Mouse (Mus musculus) heart, embryonic 12.5 days (tissue): ENCODE data around the gene Fbxo3. TPM values are rescaled to one million over a fixed set of nuclear protein-coding genes. Genes with fewer than 3 reads are reported as not detected.
"Not testable (repeated sequence)": the region's sequence is repeated elsewhere in the genome, so short reads cannot be mapped to it uniquely, and the experiment has no call there.

ENCODE experiments used
- ATAC-seq: fragments of 200-750 bp; cut with Nextera tagmentation; 2 replicates; pipeline ENCODE4 v1.8.0; 2017; ENCODE audit warnings: moderate TSS enrichment, moderate library complexity; ENCODE audit not compliant: insufficient number of reproducible peaks, low FRiP score
- H3K27ac ChIP-seq: fragments of 300-500 bp; sonication (generic); 2 replicates; pipeline ENCODE4 v1.5.1; 2016; ENCODE audit warnings: mild to moderate bottlenecking, moderate library complexity; ENCODE audit not compliant: poor library complexity, severe bottlenecking
- H3K27me3 ChIP-seq: fragments of 300-500 bp; sonication (generic); replicated peaks from 2 replicates; pipeline ENCODE4 v1.6.1; 2016; ENCODE audit warnings: mild to moderate bottlenecking, moderate library complexity
- H3K36me3 ChIP-seq: fragments of 300-500 bp; sonication (generic); 2 replicates; pipeline ENCODE4 v1.6.1; 2016; ENCODE audit warnings: mild to moderate bottlenecking, moderate library complexity
- H3K4me1 ChIP-seq: fragments of 300-500 bp; sonication (generic); replicated peaks from 2 replicates; pipeline ENCODE4 v1.6.1; 2016; ENCODE audit warnings: mild to moderate bottlenecking
- H3K4me2 ChIP-seq: fragments of 300-500 bp; sonication (generic); 2 replicates; pipeline ENCODE4 v1.6.1; 2016; ENCODE audit warnings: mild to moderate bottlenecking, moderate library complexity
- H3K4me3 ChIP-seq: fragments of 300-500 bp; sonication (generic); 2 replicates; pipeline ENCODE4 v1.5.1; 2016; ENCODE audit warnings: mild to moderate bottlenecking
- H3K9ac ChIP-seq: fragments of 300-500 bp; sonication (generic); 2 replicates; pipeline ENCODE4 v1.6.1; 2016; ENCODE audit warnings: mild to moderate bottlenecking, moderate library complexity
- H3K9me3 ChIP-seq: fragments of 300-500 bp; sonication (generic); replicated peaks from 2 replicates; pipeline ENCODE4 v1.6.1; 2016; ENCODE audit warnings: mild to moderate bottlenecking, moderate library complexity
- WGBS: fragments of 180-500 bp; shearing (Covaris S2); methylation state at CpG from one replicate; pipeline ENCODE4 v1.1.7; 2016; 5-methylcytosine and 5-hydroxymethylcytosine counted together
- polyA plus RNA-seq: library from polyadenylated mRNA; unstranded; fragments of >200 nt; fragmentation: Nextera tagmentation; extraction: Ambion mirVana; gene quantifications from 2 replicates; pipeline ENCODE4 v1.2.1, GENCODE M21; 2016

Fbxo3 gene
- polyA plus RNA-seq, 1 experiment from 2014 or later = 46.7 TPM

DNA sequence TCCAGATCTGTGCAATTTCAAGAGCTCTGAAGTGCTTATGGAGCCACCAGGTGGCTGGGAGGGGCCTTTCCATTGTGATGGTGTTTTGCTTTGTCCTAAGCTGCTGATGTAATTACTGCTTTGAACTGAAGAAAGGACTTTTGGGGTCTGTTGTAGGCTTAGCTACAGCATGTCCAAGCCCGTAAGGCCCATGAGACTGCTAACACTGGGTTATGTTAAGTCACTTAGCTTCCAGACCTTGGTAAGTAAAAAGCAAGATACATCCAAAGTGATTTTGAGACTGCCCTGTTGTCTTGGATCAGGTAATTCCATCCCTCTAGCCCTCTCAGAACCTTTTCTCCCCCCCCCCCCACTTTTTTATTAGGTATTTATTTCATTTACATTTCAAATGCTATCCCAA is 69.3 kb downstream of the Fbxo3 start:
- ATAC-seq = peak; percentile 36; the same call in 1 of the 2 replicates
- Histone ChIP-seq H3K4me3 (peak overlapping the region; percentile 60), H3K4me1 (peaks cover 30% of the 10 kb centered on the region), H3K9ac (peak overlapping the region; percentile 31; the same call in 1 of the 2 replicates), H3K27ac (peak overlapping the region; percentile 97; the same call in 1 of the 2 replicates), H3K4me2 (peak overlapping the region; percentile 71)
- not testable (repeated sequence) for H3K36me3 ChIP-seq, H3K27me3 ChIP-seq, H3K9me3 ChIP-seq
- WGBS = 61% methylated on average over 1 of the region's 1 CpGs

DNA sequence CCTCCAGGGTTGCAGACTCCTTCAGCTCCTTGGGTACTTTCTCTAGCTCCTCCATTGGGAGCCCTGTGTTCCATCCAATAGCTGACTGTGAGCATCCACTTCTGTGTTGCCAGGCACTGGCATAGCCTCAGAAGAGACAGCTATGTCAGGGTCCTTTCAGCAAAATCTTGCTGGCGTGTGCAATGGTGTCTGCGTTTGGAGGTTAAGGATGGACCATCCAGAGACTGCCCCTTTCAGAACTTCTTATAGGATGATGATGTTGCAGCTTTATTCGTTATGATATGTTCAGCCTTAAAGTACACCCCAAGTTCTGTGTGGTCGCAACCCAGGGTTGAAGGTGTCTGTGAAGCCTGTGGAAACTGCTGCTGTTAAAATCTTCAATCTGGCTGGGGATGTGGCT is 69.9 kb downstream of the Fbxo3 start:
- H3K27ac ChIP-seq = peak overlapping the region; percentile 97
- not testable (repeated sequence) for H3K27me3 ChIP-seq, H3K9me3 ChIP-seq, ATAC-seq, H3K36me3 ChIP-seq
- H3K9ac ChIP-seq = peak overlapping the region; percentile 31; the same call in 1 of the 2 replicates
- peak overlapping the region; percentile 71 for H3K4me2 ChIP-seq
- peak overlapping the region; percentile 60 for H3K4me3 ChIP-seq
- H3K4me1 ChIP-seq = peaks cover 34% of the 10 kb centered on the region
- 78% methylated on average over 4 of the region's 4 CpGs for WGBS

DNA sequence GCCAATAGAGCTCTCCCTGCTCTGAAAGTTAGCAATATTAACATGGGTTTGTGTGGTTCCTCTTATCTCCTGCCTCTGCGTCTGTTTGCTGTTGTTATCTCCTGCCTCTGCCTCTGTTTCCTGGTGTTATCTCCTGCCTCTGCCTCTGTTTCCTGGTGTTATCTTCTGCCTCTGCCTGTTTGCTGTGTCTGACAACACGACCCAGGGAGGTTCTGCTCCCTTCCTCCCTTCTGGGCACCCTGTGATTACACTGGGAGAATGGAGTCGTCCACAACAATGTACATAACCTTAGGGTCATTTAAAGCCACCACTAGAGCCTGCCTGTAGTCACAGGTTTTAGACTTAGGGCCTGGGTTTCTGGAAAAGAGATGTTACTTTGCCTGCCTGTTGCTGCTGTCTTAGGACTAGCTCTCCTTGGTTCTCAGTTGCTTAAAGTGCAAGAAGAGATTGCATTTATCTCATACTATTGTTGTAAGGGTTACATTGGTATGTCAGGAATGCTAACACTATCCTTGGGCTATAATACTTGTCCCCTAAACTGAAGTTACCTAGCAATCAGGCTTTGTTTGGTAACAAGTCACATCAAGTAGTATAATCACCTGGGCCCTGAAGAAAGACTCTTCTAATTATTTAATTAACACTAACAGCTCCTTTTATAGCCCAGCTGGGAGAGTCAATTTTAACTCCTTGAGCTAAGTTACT is 71.2 kb downstream of the Fbxo3 start:
- Histone ChIP-seq H3K9me3 (no peaks in the 10 kb centered on the region), H3K27ac (peak overlapping the region; percentile 80), H3K36me3 (no peaks in the 10 kb centered on the region), H3K4me1 (peaks cover 45% of the 10 kb centered on the region), H3K9ac (no peak overlapping the region), H3K4me2 (peak overlapping the region; percentile 43), H3K27me3 (no peaks in the 10 kb centered on the region), H3K4me3 (0 out of 2 replicates have a peak overlapping the region, but pooled peaks have one; percentile 6)
- 3% methylated on average over 3 of the region's 3 CpGs for WGBS
- ATAC-seq = peak; percentile 88

DNA sequence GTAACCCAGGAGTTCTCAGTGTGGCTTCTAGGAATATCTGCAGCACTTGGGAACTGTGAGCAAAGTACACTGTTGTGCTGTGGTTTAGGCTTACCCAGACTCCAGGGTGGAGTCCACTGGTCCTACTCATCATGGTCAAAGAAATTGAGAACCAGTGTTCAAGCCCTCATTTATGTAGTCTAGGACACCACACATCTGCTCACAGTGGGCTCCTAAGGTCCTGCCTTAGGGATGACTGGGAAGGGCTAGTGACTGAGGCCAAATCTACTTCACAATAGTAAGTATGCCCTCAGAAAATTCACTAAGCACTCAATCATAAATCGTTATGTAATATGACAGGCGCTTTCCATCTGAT is 71.7 kb downstream of the Fbxo3 start:
- H3K4me3 ChIP-seq = 0 out of 2 replicates have a peak overlapping the region, but pooled peaks have one; percentile 6
- peak overlapping the region; percentile 43 for H3K4me2 ChIP-seq
- no peaks in the 10 kb centered on the region for H3K9me3 ChIP-seq
- H3K27me3 ChIP-seq = no peaks in the 10 kb centered on the region
- WGBS = 91% methylated on average over 2 of the region's 2 CpGs
- H3K27ac ChIP-seq = peak overlapping the region; percentile 80
- ATAC-seq = no peak
- H3K4me1 ChIP-seq = peaks cover 45% of the 10 kb centered on the region
- 0 out of 2 replicates have a peak, but pooled peaks cover under 1% of the 10 kb centered on the region for H3K36me3 ChIP-seq
- no peak overlapping the region for H3K9ac ChIP-seq

DNA sequence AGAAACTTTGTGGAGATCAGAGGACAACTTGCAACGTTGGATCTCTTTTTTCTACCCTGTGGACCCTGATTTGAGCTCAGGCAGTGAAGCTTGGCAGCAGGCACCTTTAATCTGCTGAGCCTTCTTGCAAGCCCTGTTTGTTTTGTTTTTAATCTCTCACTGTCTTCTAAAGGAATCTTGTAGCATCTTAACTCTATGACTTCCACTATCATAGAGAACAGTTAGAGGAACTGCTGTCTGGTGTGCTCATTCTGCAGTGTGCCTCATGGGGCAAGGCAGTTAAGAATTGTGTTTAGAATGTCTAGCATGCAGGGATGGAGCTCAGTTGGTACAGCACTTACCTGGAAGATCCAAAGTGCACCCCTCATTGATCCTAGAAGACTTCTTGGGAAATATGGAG is 72.4 kb downstream of the Fbxo3 start:
- peak overlapping the region; percentile 53 for H3K4me2 ChIP-seq
- 0 out of 2 replicates have a peak overlapping the region, but pooled peaks have one; percentile 5 for H3K4me3 ChIP-seq
- WGBS = 49% methylated on average over 1 of the region's 1 CpGs

DNA sequence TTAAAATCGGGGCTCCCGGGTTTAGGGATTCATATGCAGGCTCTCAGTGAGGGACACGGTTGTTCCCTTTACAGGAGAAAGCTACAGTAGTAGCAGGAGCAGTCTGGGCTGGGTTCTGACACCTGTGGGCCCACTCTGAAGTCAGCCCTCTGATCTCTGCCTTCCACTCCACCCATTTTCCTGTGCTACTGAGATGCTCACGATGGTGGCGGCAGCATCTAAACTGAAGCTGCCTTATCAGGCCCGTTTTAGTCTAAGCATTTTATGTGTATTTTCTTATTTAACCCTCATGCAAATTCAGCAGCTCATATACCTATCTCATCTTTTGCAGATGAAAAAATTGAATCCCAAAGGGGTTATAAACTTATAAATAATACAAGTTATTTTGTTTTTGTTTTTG is 77.3 kb downstream of the Fbxo3 start:
- 86% methylated on average over 6 of the region's 6 CpGs for WGBS
- Histone ChIP-seq H3K27me3 (no peaks in the 10 kb centered on the region), H3K36me3 (peaks cover 18% of the 10 kb centered on the region), H3K9me3 (no peaks in the 10 kb centered on the region), H3K4me2 (no peak overlapping the region), H3K27ac (no peak overlapping the region), H3K4me3 (no peak overlapping the region), H3K4me1 (peaks cover 28% of the 10 kb centered on the region), H3K9ac (no peak overlapping the region)
- ATAC-seq = no peak

More for the DNA sequence above, 72.4 kb downstream of the Fbxo3 start:
- no peak for ATAC-seq
- 0 out of 2 replicates have a peak overlapping the region, but pooled peaks have one; percentile 31 for H3K9ac ChIP-seq
- H3K27me3 ChIP-seq = no peaks in the 10 kb centered on the region
- H3K27ac ChIP-seq = 0 out of 2 replicates have a peak overlapping the region, but pooled peaks have one; percentile 1
- peaks cover 45% of the 10 kb centered on the region for H3K4me1 ChIP-seq
- no peaks in the 10 kb centered on the region for H3K9me3 ChIP-seq
- H3K36me3 ChIP-seq = peaks cover 8% of the 10 kb centered on the region

DNA sequence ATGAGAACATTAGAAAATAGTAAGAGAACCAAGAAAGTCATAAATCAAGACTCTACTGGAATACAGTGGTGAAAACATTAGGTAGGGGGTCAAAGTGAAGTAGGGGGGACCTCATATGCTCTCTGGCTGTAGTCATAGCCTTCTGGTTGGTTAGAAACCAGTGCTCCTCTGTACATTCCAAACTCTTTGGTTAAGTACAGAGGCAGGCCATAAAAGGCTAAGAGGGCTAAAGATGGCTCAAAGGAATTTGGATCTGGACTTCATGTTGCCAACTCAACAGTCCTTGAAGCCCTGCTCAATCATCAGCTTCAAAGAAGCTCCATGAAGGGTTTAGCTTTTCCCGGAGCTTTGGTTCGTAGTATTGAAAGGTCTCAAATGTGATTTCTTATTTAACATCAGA is 81.5 kb downstream of the Fbxo3 start:
- Histone ChIP-seq H3K4me1 (peaks cover 12% of the 10 kb centered on the region), H3K36me3 (peaks cover 29% of the 10 kb centered on the region), H3K27ac (peak overlapping the region; percentile 62)
- H3K9ac ChIP-seq, H3K9me3 ChIP-seq, H3K27me3 ChIP-seq, ATAC-seq, H3K4me2 ChIP-seq, H3K4me3 ChIP-seq: not testable (repeated sequence)
- WGBS = 30% methylated on average over 2 of the region's 2 CpGs

DNA sequence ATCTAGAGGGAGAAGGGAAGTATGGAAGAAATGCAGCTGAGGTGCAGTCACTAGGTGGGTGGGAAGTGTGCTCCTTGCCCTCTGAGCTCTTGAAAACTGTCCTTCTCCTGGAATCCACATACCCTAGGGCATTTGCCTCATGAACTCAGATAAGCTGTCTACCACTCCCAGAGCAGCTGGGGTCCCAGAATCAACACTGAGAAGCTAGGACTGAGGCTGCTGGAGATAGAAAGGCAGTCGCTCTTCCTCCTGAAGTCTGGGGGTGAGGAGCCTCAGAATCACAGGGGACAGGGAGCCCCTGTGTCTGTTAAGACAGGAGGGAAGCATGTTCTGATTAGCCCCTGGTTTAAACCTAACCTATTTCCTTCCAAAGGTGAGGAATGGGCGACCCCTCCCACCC is 82.0 kb downstream of the Fbxo3 start:
- Histone ChIP-seq H3K4me1 (peaks cover 12% of the 10 kb centered on the region), H3K9ac (no peak overlapping the region), H3K27ac (peak overlapping the region; percentile 62), H3K27me3 (no peaks in the 10 kb centered on the region), H3K9me3 (no peaks in the 10 kb centered on the region), H3K4me2 (peak overlapping the region; percentile 5; the same call in 1 of the 2 replicates), H3K4me3 (no peak overlapping the region), H3K36me3 (peaks cover 25% of the 10 kb centered on the region)
- WGBS = 31% methylated on average over 2 of the region's 2 CpGs
- ATAC-seq = no peak; the same call in 1 of the 2 replicates

DNA sequence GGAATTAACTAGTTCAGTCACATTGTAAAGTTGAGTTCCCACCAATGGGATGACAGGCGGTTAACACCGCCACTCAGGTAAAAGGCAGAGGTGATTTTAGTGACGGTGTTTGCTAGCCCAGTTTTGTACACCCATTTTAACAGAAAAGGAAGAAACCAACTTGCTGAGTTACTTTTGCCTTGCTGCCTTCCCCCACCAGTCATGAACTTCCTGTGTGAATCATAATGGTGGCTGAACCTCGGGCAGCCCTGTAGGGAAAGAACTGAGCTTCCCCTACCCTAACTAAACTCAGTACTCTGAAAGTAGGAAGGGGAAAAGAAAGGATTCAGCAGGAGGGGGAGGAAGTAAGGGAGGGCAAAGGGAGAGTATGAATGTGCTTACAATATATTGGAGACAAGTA is 82.5 kb downstream of the Fbxo3 start:
- no peaks in the 10 kb centered on the region for H3K27me3 ChIP-seq
- no peak for ATAC-seq
- 68% methylated on average over 4 of the region's 4 CpGs for WGBS
- no peaks in the 10 kb centered on the region for H3K9me3 ChIP-seq
- no peak overlapping the region for H3K4me2 ChIP-seq
- H3K36me3 ChIP-seq = peaks cover 21% of the 10 kb centered on the region
- H3K4me1 ChIP-seq = peaks cover 12% of the 10 kb centered on the region
- no peak overlapping the region; the same call in 1 of the 2 replicates for H3K27ac ChIP-seq
- H3K4me3 ChIP-seq = no peak overlapping the region
- no peak overlapping the region for H3K9ac ChIP-seq

DNA sequence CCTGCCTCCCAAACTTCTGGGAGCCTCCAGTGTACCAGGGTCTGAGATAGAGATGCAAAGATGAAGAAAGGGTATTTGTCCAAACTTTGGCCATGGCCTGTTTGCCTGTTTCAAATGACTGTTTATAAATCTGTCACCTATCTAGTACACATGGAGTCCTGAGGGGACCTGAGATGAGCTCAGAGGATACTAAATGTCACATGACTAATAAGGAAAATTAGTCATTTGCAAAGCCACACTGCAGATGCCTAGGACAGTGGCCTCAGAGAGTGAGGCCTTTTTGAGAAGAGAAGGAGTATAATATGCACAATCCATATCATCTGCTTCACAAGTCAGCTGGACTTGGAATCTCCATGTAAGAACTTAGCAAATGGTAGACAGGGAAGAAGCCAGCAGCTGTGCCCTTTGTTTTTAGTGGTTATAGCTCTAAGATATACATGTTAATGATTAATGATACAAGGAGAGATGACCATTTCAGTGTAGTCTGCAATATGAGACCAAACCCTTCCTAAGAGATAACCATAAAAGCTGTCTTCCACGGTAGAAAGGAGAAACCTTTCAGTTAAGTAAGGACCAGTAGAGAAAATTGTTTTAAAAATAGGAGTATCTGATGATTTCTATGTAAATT is 83.8 kb downstream of the Fbxo3 start:
- Histone ChIP-seq H3K4me1 (peaks cover 12% of the 10 kb centered on the region), H3K36me3 (peaks cover 11% of the 10 kb centered on the region)
- ATAC-seq, H3K27me3 ChIP-seq, H3K9ac ChIP-seq, H3K4me3 ChIP-seq, H3K9me3 ChIP-seq, H3K27ac ChIP-seq, H3K4me2 ChIP-seq: not testable (repeated sequence)
- 80% methylated on average over 1 of the region's 1 CpGs for WGBS
